Mouse (Mus musculus): Measurements from ENCODE around the gene Snrnp35.

- TF ChIP-seq POLR2AphosphoS5 (IDR thresholded peaks at IDR 0.05; ENCODE audit: insufficient replicate concordance, low read depth, low read length) (no peak), GATA1 (IDR thresholded peaks at IDR 0.05; ENCODE audit: borderline replicate concordance, low read length) (no peak), CTCF (IDR thresholded peaks at IDR 0.05; ENCODE audit: low read depth, low read length) (no peak), TAL1 (conservative IDR thresholded peaks at IDR 0.05; ENCODE audit: low read depth, low read length) (no peak), GATA2 (IDR thresholded peaks at IDR 0.05; ENCODE audit: borderline replicate concordance, low read depth, low read length) (no peak)
Measured at GRCm38 (mm10) chr5:124499001-124499400, 16.1 kb downstream of the Snrnp35 start.

Data from G1E (cell line).